Mouse (Mus musculus): ENCODE results near the gene Tmod4.
"Not testable (repeated sequence)": the region's sequence is repeated elsewhere in the genome, so short reads cannot be mapped to it uniquely, and the experiment has no call there.

Gene Tmod4

GRCm38 (mm10) chr3:95124246-95124645, at the start of gene Tmod4:
Gene Tmod4, plus strand, starts transcription at chr3:95124476.
- no peak for DNase-seq

DNA sequence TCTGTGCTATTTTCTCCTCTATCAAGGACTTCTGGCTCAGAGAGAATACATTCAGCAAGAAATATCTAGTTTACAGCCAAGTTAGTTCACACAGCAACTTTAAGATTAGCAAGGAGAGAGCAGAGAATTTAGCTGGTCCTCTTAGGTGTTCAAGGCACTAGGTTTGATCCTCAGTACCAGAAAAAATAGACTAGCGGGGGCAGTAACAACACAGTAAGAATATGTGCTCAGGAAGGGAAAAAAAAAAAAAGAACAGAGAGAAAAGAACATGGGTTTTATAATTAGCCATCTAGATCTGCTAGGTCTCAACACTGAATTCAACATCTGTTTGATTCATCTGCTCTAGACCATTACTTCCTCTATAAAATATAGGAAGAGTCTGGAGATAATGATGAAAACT, 36.2 kb upstream of the Tmod4 start:
- DNase-seq = no peak

GRCm38 (mm10) chr3:95100854-95101253, 23.4 kb upstream of the Tmod4 start:
- no peak for DNase-seq

DNA sequence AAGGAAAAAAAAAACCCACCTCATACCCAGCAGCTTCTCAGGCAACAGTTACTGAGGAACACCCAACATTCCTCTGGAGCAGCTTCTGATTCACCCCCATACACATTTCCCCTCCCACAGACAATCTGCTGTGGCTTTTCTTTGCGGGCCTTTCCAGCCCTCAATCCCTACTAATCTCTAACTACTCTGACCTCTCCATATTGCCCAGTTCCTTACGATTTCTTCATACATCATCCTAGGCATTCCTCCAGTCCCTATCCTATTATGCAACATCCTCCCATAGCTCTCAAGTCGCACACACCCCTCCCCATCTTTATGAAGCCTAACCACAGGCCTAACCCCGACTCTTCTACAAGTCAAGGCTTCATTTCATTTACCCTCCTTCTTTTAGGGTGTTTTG, 19.2 kb upstream of the Tmod4 start:
- DNase-seq = peak; percentile 69

GRCm38 (mm10) chr3:95105586-95106337, 18.5 kb upstream of the Tmod4 start:
- peak; percentile 17 for DNase-seq

DNA sequence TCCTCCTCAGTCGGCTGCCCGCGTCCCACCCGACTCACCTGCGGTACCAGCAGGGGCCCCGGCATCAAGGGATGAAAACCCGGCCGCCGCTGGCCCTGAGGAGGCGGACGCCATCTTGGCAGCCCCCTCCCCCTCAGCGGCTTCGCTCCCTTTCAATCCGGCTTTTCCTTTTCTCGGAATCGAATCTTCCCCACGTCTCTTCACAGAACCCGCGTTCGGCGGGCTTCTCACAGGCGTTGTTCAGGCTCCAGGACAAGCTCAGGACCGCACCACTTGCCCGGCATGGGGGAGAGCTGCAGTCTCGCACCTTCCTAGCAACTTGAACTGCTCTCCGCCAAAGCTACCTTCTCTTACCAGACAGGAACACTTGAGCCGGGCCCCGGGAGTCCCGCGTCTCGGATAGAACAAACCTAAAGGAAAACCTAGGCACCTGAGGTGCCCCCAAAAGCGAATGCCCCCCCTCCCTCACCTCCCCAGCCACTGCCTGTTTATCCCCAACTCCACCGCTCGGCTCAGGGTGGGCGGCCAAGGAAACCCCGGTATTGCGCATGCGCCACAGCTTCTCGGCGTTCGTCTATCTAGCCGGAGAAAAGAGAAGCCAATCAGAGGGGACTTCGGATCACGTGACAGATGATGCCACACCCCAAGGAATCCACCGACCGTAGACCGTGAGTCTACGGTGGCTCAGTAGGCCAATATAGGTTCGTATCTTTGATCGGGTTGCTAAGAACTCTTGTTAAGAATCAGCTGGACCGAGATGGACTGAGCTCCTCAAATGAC, 17.7 kb upstream of the Tmod4 start, which contains the start of gene Pip5k1a:
TSS of gene Pip5k1a (minus strand) at position 593 of the 780 bp plus-strand sequence.
- DNase-seq = peak; percentile 98

GRCm38 (mm10) chr3:95107308-95107707, 17.0 kb upstream of the Tmod4 start:
- not testable (repeated sequence) for DNase-seq

DNA sequence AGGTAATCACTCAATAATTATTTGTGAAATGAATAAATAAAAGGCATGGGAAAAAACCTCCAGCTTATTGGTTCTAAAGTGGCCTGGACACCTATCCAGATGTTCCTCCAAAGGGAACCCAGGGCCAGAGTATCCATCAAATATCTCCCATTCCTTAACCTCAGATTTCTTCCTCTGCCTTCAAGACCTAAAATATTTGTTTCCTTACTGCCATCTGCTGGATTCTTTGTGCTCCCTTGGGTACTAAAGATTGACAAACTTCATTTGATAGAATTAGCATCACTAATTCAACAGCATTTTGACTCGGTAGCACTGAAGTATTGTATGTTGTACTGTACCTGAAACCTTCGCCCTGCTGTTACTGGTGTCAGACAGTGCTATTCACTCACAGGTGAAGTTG, 16.4 kb upstream of the Tmod4 start:
- no peak for DNase-seq

- DNase-seq = peak; percentile 92
These were observed 13.2 kb upstream of the Tmod4 start, which contains the start of gene Vps72 for GRCm38 (mm10) chr3:95110911-95111726. Gene Vps72, plus strand, starts transcription at chr3:95111022.

GRCm38 (mm10) chr3:95112760-95113159, 11.5 kb upstream of the Tmod4 start:
- no peak for DNase-seq

GRCm38 (mm10) chr3:95117751-95118150, 6.5 kb upstream of the Tmod4 start:
- DNase-seq = no peak

- no peak for DNase-seq
These were observed 2.7 kb upstream of the Tmod4 start for GRCm38 (mm10) chr3:95121580-95121979.

DNA sequence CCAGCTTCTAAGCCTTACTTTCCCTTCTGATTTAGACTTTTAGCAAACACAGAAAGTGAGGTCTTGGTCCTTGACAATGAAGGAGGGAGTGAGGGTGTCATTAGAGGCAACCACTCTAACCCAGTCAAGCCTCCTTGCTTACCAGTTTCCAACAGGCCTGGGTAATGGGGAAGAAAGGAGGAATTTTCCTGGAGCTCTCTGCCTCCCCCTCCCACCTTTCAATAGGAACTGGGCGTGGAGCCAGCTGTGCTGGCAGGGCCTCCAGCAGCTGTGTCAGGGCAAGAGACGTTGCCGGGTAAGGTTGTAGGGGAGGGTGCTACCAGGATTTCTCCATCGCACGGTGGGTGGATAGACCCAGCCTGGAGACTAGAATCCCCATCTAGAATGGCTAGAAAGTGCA, 696 bp downstream of the Tmod4 start:
- DNase-seq = no peak

DNA sequence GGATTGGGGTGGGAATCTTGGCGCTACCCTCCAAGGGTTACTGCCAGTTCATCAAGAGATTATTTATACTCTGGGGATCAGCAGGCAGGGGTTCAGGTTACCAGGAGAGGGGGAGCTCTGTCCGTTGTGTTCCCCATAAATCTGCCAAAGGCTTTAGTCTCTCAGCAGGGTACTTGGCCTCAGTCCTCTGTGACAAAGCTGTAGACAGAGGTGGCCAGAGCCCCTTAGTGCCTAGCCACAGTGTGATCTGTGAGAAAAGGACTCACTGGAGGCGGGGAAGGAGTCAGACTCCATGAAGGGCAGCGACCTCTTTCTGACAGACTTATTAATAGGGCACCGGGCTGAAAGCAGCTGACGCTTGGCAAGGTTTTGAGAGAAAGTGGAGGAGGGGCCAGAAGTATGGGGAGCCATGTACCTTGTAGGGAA, 5.0 kb downstream of the Tmod4 start:
- DNase-seq = no peak

DNA sequence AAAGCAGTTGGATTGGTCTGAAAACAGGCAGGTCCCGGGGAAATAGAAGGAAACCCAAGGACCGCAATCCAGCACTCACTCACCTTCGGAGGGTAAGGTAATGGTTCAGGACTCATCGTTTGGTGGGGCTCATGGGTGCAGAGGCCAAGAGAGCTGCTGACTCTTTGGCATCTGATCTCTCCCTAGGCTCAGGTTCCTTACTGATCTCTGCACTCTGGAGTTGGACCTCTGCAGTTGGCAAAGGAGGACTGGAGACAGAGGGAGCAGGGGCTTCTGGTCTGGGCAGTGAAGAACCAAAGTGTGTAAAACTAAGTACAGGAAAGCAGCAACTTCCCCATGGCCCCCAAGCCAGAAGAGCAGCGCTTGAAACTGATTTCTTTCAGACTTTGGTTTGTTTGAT, 5.8 kb downstream of the Tmod4 start:
- DNase-seq = no peak

DNA sequence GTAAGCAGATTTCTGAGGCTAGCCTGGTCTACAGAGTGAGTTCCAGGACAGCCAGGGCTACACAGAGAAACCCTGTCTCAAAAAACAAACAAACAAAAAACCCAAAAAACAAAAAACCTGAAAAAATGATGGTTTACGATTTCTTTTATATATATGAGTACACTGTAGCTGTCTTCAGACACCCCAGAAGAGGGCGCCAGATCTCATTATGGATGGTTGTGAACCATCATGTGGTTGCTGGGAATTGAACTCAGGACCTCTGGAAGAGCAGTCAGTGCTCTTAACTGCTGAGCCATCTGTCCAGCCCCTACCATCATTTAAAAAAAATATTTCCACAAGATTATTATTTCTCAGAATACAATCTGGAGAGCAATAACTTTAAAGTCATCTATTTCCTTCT, 8.1 kb downstream of the Tmod4 start:
- not testable (repeated sequence) for DNase-seq

- DNase-seq = no peak
These were observed 8.9 kb downstream of the Tmod4 start for GRCm38 (mm10) chr3:95133176-95133575.

GRCm38 (mm10) chr3:95133680-95134101, 9.4 kb downstream of the Tmod4 start, which contains the start of the genes Scnm1 and Lysmd1:
Gene Scnm1, minus strand, starts transcription at chr3:95134011.
Gene Lysmd1, plus strand, starts transcription at chr3:95134088.
- peak; percentile 95 for DNase-seq

GRCm38 (mm10) chr3:95134133-95134532, 9.9 kb downstream of the Tmod4 start:
- DNase-seq = not testable (repeated sequence)

DNA sequence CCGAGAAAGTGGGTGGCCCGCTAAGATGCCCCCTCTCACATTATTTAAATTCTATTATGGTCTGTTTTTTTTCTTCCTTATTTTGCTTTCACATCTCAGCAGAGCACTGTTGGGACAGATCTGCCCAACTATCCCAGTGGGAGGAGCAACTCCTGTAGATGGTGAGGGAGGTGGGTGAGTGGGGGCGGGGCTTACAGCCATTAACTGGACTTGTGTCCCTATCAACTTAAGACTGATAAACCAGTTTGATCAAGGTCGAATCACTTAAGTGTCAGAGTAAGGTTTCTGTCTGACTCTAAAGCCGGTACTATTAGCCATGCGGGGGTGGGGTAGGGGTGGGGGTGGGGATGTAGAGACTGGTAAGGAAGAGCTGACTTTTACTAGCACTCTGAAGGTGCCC, 10.7 kb downstream of the Tmod4 start:
- no peak for DNase-seq

DNA sequence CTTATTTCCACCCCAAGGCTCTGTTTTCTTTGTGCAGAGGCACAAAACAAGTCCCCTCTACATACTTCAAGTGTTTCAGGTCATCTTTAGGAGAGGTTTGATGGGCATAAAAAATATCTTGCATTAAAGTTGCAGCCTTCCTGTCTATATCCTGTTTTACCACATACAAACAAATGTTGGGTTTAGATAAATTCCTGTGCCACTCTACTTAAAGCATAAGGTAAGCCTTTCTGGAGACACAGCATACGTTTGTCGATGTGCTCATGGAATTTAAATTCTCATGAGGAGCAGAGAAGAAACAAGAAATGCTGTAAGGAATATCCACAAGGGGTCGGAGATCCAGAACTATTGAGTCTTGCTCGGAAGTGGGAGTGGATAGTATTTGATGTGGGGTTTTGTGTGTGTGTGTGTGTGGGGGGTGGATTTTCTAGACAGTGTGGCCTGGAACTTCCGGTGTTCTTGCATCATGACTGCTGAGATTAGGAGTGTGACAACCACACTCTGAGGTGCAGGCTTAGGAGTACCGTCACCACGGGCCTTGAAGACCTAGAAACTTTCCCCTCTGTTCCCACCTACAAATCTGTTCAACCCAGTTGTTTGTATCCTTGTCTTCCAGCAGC, 11.3 kb downstream of the Tmod4 start:
- DNase-seq = no peak

GRCm38 (mm10) chr3:95136336-95136735, 12.1 kb downstream of the Tmod4 start:
- no peak for DNase-seq

All from right cerebral cortex, adult 18-20 months (tissue).